Mouse (Mus musculus) forebrain, embryonic 16.5 days (tissue): ENCODE measurements at regions not wholly inside any gene's neighbourhood (a gene's known extent, or its start where the extent isn't known, plus 50 kb on each side); places are given as distances from the start of the nearest gene placed in this dataset.

ENCODE experiments used
- ATAC-seq: fragments of 200-750 bp; cut with Nextera tagmentation; 2 replicates; pipeline ENCODE4 v1.8.0; 2017; ENCODE audit warnings: mild to moderate bottlenecking, moderate library complexity
- H3K27ac ChIP-seq: fragments of 300-500 bp; sonication (generic); 2 replicates; pipeline ENCODE4 v1.5.1; 2014; ENCODE audit warnings: low read length, control low read depth
- H3K27me3 ChIP-seq: fragments of 300-500 bp; sonication (generic); replicated peaks from 2 replicates; pipeline ENCODE4 v1.6.1; 2014; ENCODE audit warnings: low read length; ENCODE audit not compliant: control insufficient read depth, insufficient read depth
- H3K36me3 ChIP-seq: fragments of 300-500 bp; sonication (generic); 2 replicates; pipeline ENCODE4 v1.6.1; 2014; ENCODE audit not compliant: control insufficient read depth, insufficient read depth
- H3K4me1 ChIP-seq: fragments of 300-500 bp; sonication (generic); replicated peaks from 2 replicates; pipeline ENCODE4 v1.6.1; 2014; ENCODE audit warnings: low read length; ENCODE audit not compliant: control insufficient read depth, insufficient read depth
- H3K4me2 ChIP-seq: fragments of 300-500 bp; sonication (generic); 2 replicates; pipeline ENCODE4 v1.6.1; 2014; ENCODE audit warnings: mild to moderate bottlenecking, low read length, control low read depth
- H3K4me3 ChIP-seq: fragments of 300-500 bp; sonication (generic); replicated peaks from 2 replicates; pipeline ENCODE4 v1.5.1; 2014; ENCODE audit warnings: mild to moderate bottlenecking, low read length, control low read depth
- H3K9ac ChIP-seq: fragments of 300-500 bp; sonication (generic); replicated peaks from 2 replicates; pipeline ENCODE4 v1.6.1; 2014; ENCODE audit warnings: low read depth, low read length, control low read depth
- H3K9me3 ChIP-seq: fragments of 300-500 bp; sonication (generic); 2 replicates; pipeline ENCODE4 v1.6.1; 2016; ENCODE audit warnings: low read length; ENCODE audit not compliant: control insufficient read depth
- WGBS: fragments of 180-500 bp; shearing (Covaris S2); extraction: QIAGEN DNeasy Blood & Tissue Kit; methylation state at CpG from one replicate; pipeline ENCODE4 v1.1.7; 2014; 5-methylcytosine and 5-hydroxymethylcytosine counted together

- no peaks in the 10 kb centered on the region for H3K9me3 ChIP-seq
- no peak overlapping the region for H3K27ac ChIP-seq
- no peaks in the 10 kb centered on the region for H3K36me3 ChIP-seq
- H3K27me3 ChIP-seq, result no peaks in the 10 kb centered on the region
- H3K4me3 ChIP-seq, result no peak overlapping the region
- no peaks in the 10 kb centered on the region for H3K4me1 ChIP-seq
- 56% methylated on average over 3 of the region's 3 CpGs for WGBS
- H3K9ac ChIP-seq, result no peak overlapping the region
- H3K4me2 ChIP-seq, result no peak overlapping the region
- no peak for ATAC-seq
Measured at GRCm38 (mm10) chr4:9935949-9936348, 938.3 kb upstream of the 2610301B20Rik start.

GRCm38 (mm10) chr4:9951441-9951840, 922.9 kb upstream of the 2610301B20Rik start:
- no peak overlapping the region for H3K9ac ChIP-seq
- no peak overlapping the region for H3K4me2 ChIP-seq
- H3K4me1 ChIP-seq, result no peaks in the 10 kb centered on the region
- H3K9me3 ChIP-seq, result no peaks in the 10 kb centered on the region
- 91% methylated on average over 4 of the region's 4 CpGs for WGBS
- H3K27ac ChIP-seq, result no peak overlapping the region
- ATAC-seq, result no peak
- H3K27me3 ChIP-seq, result no peaks in the 10 kb centered on the region
- H3K4me3 ChIP-seq, result no peak overlapping the region
- no peaks in the 10 kb centered on the region for H3K36me3 ChIP-seq

GRCm38 (mm10) chr4:9974631-9975030, 899.7 kb upstream of the 2610301B20Rik start:
- no peak overlapping the region for H3K4me2 ChIP-seq
- no peaks in the 10 kb centered on the region for H3K36me3 ChIP-seq
- ATAC-seq, result no peak
- no peaks in the 10 kb centered on the region for H3K4me1 ChIP-seq
- H3K4me3 ChIP-seq, result no peak overlapping the region
- no peak overlapping the region for H3K9ac ChIP-seq
- no peaks in the 10 kb centered on the region for H3K27me3 ChIP-seq
- no peak overlapping the region for H3K27ac ChIP-seq
- H3K9me3 ChIP-seq, result no peaks in the 10 kb centered on the region

GRCm38 (mm10) chr4:9981354-9982040, 892.8 kb upstream of the 2610301B20Rik start:
- whole genome bisulfite sequencing, result 81% methylated on average over 3 of the region's 3 CpGs
- Histone ChIP-seq H3K9ac (no peak overlapping the region), H3K4me3 (no peak overlapping the region), H3K4me1 (no peaks in the 10 kb centered on the region), H3K9me3 (no peaks in the 10 kb centered on the region), H3K4me2 (no peak overlapping the region), H3K36me3 (no peaks in the 10 kb centered on the region), H3K27ac (no peak overlapping the region), H3K27me3 (no peaks in the 10 kb centered on the region)
- ATAC-seq, result no peak

GRCm38 (mm10) chr4:9982786-9983525, 891.3 kb upstream of the 2610301B20Rik start:
- no peak overlapping the region for H3K4me2 ChIP-seq
- H3K9me3 ChIP-seq, result no peaks in the 10 kb centered on the region
- H3K4me1 ChIP-seq, result no peaks in the 10 kb centered on the region
- no peak for ATAC-seq
- WGBS, result 92% methylated on average over 7 of the region's 7 CpGs
- no peak overlapping the region for H3K27ac ChIP-seq
- H3K9ac ChIP-seq, result no peak overlapping the region
- H3K36me3 ChIP-seq, result no peaks in the 10 kb centered on the region
- no peak overlapping the region for H3K4me3 ChIP-seq
- no peaks in the 10 kb centered on the region for H3K27me3 ChIP-seq

- H3K4me2 ChIP-seq, result no peak overlapping the region
- ATAC-seq, result no peak
- H3K4me1 ChIP-seq, result no peaks in the 10 kb centered on the region
- H3K27ac ChIP-seq, result no peak overlapping the region
- H3K36me3 ChIP-seq, result no peaks in the 10 kb centered on the region
- 28% methylated on average over 1 of the region's 1 CpGs for WGBS
- H3K9me3 ChIP-seq, result no peaks in the 10 kb centered on the region
- no peaks in the 10 kb centered on the region for H3K27me3 ChIP-seq
- H3K9ac ChIP-seq, result no peak overlapping the region
- no peak overlapping the region for H3K4me3 ChIP-seq
Measured at GRCm38 (mm10) chr4:9993871-9994270, 880.4 kb upstream of the 2610301B20Rik start.

- Histone ChIP-seq H3K4me3 (no peak overlapping the region), H3K4me2 (no peak overlapping the region), H3K9ac (no peak overlapping the region), H3K27ac (no peak overlapping the region), H3K27me3 (no peaks in the 10 kb centered on the region), H3K4me1 (no peaks in the 10 kb centered on the region), H3K9me3 (no peaks in the 10 kb centered on the region), H3K36me3 (no peaks in the 10 kb centered on the region)
- no peak for ATAC-seq
- WGBS, result 56% methylated on average over 1 of the region's 1 CpGs
Measured at GRCm38 (mm10) chr4:9994466-9994865, 879.8 kb upstream of the 2610301B20Rik start.

GRCm38 (mm10) chr4:10030316-10030715, 844.0 kb upstream of the 2610301B20Rik start:
- no peaks in the 10 kb centered on the region for H3K4me1 ChIP-seq
- ATAC-seq, result no peak
- no peak overlapping the region for H3K9ac ChIP-seq
- H3K27me3 ChIP-seq, result no peaks in the 10 kb centered on the region
- H3K27ac ChIP-seq, result no peak overlapping the region
- H3K36me3 ChIP-seq, result no peaks in the 10 kb centered on the region
- H3K9me3 ChIP-seq, result no peaks in the 10 kb centered on the region
- no peak overlapping the region for H3K4me2 ChIP-seq
- no peak overlapping the region for H3K4me3 ChIP-seq

GRCm38 (mm10) chr4:10031764-10032163, 842.5 kb upstream of the 2610301B20Rik start:
- Histone ChIP-seq H3K9ac (no peak overlapping the region), H3K27ac (no peak overlapping the region), H3K27me3 (no peaks in the 10 kb centered on the region), H3K36me3 (no peaks in the 10 kb centered on the region), H3K4me2 (no peak overlapping the region), H3K4me1 (no peaks in the 10 kb centered on the region), H3K4me3 (no peak overlapping the region), H3K9me3 (no peaks in the 10 kb centered on the region)
- ATAC-seq, result no peak
- 17% methylated on average over 3 of the region's 3 CpGs for WGBS
